In genomic region chr8:95331156-95331719, GRCm38 (mm10) we compare ENCODE assay signal across 8 mouse cellular contexts. TPM values are rescaled to one million over a fixed set of nuclear protein-coding genes. Genes with fewer than 3 reads are reported as not detected.
DNase-seq lines count a peak whose midpoint lies in the region; ATAC-seq and TF ChIP-seq lines count a peak whose summit lies in the region.

No protein-coding gene starts in this region.

- H3K4me1 ChIP-seq in embryonic facial prominence, embryonic 12.5 days, result peaks cover 13% of the 10 kb centered on the region
- H3K4me1 ChIP-seq in hindbrain, embryonic 16.5 days (ENCODE audit: control insufficient read depth, insufficient read depth, low read depth, low read length), result peaks cover 22% of the 10 kb centered on the region
- peaks cover 15% of the 10 kb centered on the region; the same call in 1 of the 2 replicates for H3K4me1 ChIP-seq in lung, postnatal 0 days (ENCODE audit: insufficient read depth, low read depth, low read length)
- peaks cover 24% of the 10 kb centered on the region for H3K4me1 ChIP-seq in stomach, embryonic 15.5 days

- no peak for TF ChIP-seq EP300 in lung, postnatal 0 days (IDR thresholded peaks at IDR 0.05)

- H3K9me3 ChIP-seq in embryonic facial prominence, embryonic 12.5 days, result no peaks in the 10 kb centered on the region
- H3K9me3 ChIP-seq in hindbrain, embryonic 16.5 days (ENCODE audit: control insufficient read depth, low read length), result no peaks in the 10 kb centered on the region
- H3K9me3 ChIP-seq in lung, postnatal 0 days (ENCODE audit: low read length), result no peaks in the 10 kb centered on the region
- H3K9me3 ChIP-seq in stomach, embryonic 15.5 days, result no peaks in the 10 kb centered on the region

- H3K9ac ChIP-seq in embryonic facial prominence, embryonic 12.5 days, result peak overlapping the region; percentile 92
- H3K9ac ChIP-seq in hindbrain, embryonic 16.5 days (ENCODE audit: low read depth, low read length), result peak overlapping the region; percentile 94
- peak overlapping the region; percentile 86 for H3K9ac ChIP-seq in lung, postnatal 0 days (replicated peaks; ENCODE audit: low read depth)
- H3K9ac ChIP-seq in stomach, embryonic 15.5 days, result peak overlapping the region; percentile 94

- peak overlapping the region; percentile 91 for H3K4me3 ChIP-seq in embryonic facial prominence, embryonic 12.5 days
- peak overlapping the region; percentile 79 for H3K4me3 ChIP-seq in hindbrain, embryonic 16.5 days (ENCODE audit: low read length)
- H3K4me3 ChIP-seq in lung, postnatal 0 days (ENCODE audit: low read depth, low read length), result peak overlapping the region; percentile 84
- peak overlapping the region; percentile 74 for H3K4me3 ChIP-seq in stomach, embryonic 15.5 days (replicated peaks)

- ATAC-seq in embryonic facial prominence, embryonic 12.5 days (ENCODE audit: insufficient number of reproducible peaks, insufficient read depth, low FRiP score, low TSS enrichment), result peak; percentile 53
- ATAC-seq in hindbrain, embryonic 16.5 days, result peak; percentile 46
- peak; percentile 39 for ATAC-seq in lung, postnatal 0 days
- ATAC-seq in stomach, embryonic 15.5 days (ENCODE audit: insufficient read depth, low FRiP score, low read depth), result peak; percentile 42

- peaks cover 41% of the 10 kb centered on the region for H3K36me3 ChIP-seq in embryonic facial prominence, embryonic 12.5 days
- peaks cover 32% of the 10 kb centered on the region for H3K36me3 ChIP-seq in hindbrain, embryonic 16.5 days (ENCODE audit: control insufficient read depth, insufficient read depth, low read length)
- H3K36me3 ChIP-seq in lung, postnatal 0 days (ENCODE audit: insufficient read depth, low read length), result peaks cover 16% of the 10 kb centered on the region
- peaks cover 33% of the 10 kb centered on the region for H3K36me3 ChIP-seq in stomach, embryonic 15.5 days

- H3K27ac ChIP-seq in embryonic facial prominence, embryonic 12.5 days, result peak overlapping the region; percentile 97
- peak overlapping the region; percentile 98 for H3K27ac ChIP-seq in hindbrain, embryonic 16.5 days (ENCODE audit: low read depth, low read length)
- peak overlapping the region; percentile 96 for H3K27ac ChIP-seq in lung, postnatal 0 days (ENCODE audit: low read length)
- peak overlapping the region; percentile 99 for H3K27ac ChIP-seq in stomach, embryonic 15.5 days

- peak overlapping the region; percentile 81 for H3K4me2 ChIP-seq in embryonic facial prominence, embryonic 12.5 days (replicated peaks)
- peak overlapping the region; percentile 86 for H3K4me2 ChIP-seq in hindbrain, embryonic 16.5 days (ENCODE audit: low read length)
- peak overlapping the region; percentile 85 for H3K4me2 ChIP-seq in lung, postnatal 0 days (replicated peaks; ENCODE audit: low read depth, low read length)
- peak overlapping the region; percentile 80 for H3K4me2 ChIP-seq in stomach, embryonic 15.5 days

- TF ChIP-seq CTCF in lung, postnatal 0 days (IDR thresholded peaks at IDR 0.05), result peak; percentile 35

- no peaks in the 10 kb centered on the region for H3K27me3 ChIP-seq in embryonic facial prominence, embryonic 12.5 days
- H3K27me3 ChIP-seq in hindbrain, embryonic 16.5 days (replicated peaks; ENCODE audit: control insufficient read depth, insufficient read depth, low read length), result no peaks in the 10 kb centered on the region
- no peaks in the 10 kb centered on the region for H3K27me3 ChIP-seq in lung, postnatal 0 days (replicated peaks; ENCODE audit: insufficient read depth, low read length)
- H3K27me3 ChIP-seq in stomach, embryonic 15.5 days (replicated peaks), result no peaks in the 10 kb centered on the region

- DNase-seq in embryo, embryonic 10 days (ENCODE audit: low spot score), result peak; percentile 76
- DNase-seq in embryo, embryonic 9.5 days (ENCODE audit: extremely low spot score), result no peak
- peak; percentile 92 for DNase-seq in A20 (ENCODE audit: low read depth, low spot score)
- DNase-seq in lung, postnatal 0 days (ENCODE audit: low spot score), result peak; percentile 81
- no peak for DNase-seq in layer of hippocampus, adult 11-12 months (ENCODE audit: low spot score)

- WGBS in embryonic facial prominence, embryonic 12.5 days, result under 1% methylated on average over 38 of the region's 38 CpGs
- under 1% methylated on average over 37 of the region's 38 CpGs for WGBS in hindbrain, embryonic 16.5 days
- WGBS in lung, postnatal 0 days, result under 1% methylated on average over 36 of the region's 38 CpGs
- WGBS in stomach, embryonic 15.5 days, result under 1% methylated on average over 38 of the region's 38 CpGs

RNA-seq across cellular contexts. Expression of gene Zfp319, which starts 0.5 kb away (rescaled TPM):
- 14.2 and 14.4 TPM in 2 replicates for polyA plus RNA-seq in embryonic facial prominence, embryonic 12.5 days (2016; fragmentation: Nextera tagmentation; extraction: Ambion mirVana)
- 12.1 and 15.8 TPM in 2 replicates for polyA plus RNA-seq in hindbrain, embryonic 16.5 days (2015; fragmentation: Nextera tagmentation; extraction: Ambion mirVana)
- polyA plus RNA-seq in lung, postnatal 0 days (2015; fragmentation: Nextera tagmentation; extraction: Ambion mirVana), result 5.9 and 6.0 TPM in 2 replicates
- 6.2 and 7.2 TPM in 2 replicates for polyA plus RNA-seq in stomach, embryonic 15.5 days (2015; fragmentation: Nextera tagmentation; extraction: Ambion mirVana)

RNA-seq across cellular contexts. Expression of gene Usb1, which starts 0.8 kb away (rescaled TPM):
- 44.8 and 48.2 TPM in 2 replicates for polyA plus RNA-seq in embryonic facial prominence, embryonic 12.5 days (2016; fragmentation: Nextera tagmentation; extraction: Ambion mirVana)
- polyA plus RNA-seq in hindbrain, embryonic 16.5 days (2015; fragmentation: Nextera tagmentation; extraction: Ambion mirVana), result 35.7 and 39.8 TPM in 2 replicates
- 33.8 and 39.2 TPM in 2 replicates for polyA plus RNA-seq in lung, postnatal 0 days (2015; fragmentation: Nextera tagmentation; extraction: Ambion mirVana)
- 36.1 and 38.5 TPM in 2 replicates for polyA plus RNA-seq in stomach, embryonic 15.5 days (2015; fragmentation: Nextera tagmentation; extraction: Ambion mirVana)

RNA-seq across cellular contexts. Expression of gene Mmp15, which starts 20.8 kb away (rescaled TPM):
- polyA plus RNA-seq in embryonic facial prominence, embryonic 12.5 days (2016; fragmentation: Nextera tagmentation; extraction: Ambion mirVana), result 17.6 and 17.9 TPM in 2 replicates
- 15.7 and 18.4 TPM in 2 replicates for polyA plus RNA-seq in hindbrain, embryonic 16.5 days (2015; fragmentation: Nextera tagmentation; extraction: Ambion mirVana)
- 25.8 and 26.0 TPM in 2 replicates for polyA plus RNA-seq in lung, postnatal 0 days (2015; fragmentation: Nextera tagmentation; extraction: Ambion mirVana)
- polyA plus RNA-seq in stomach, embryonic 15.5 days (2015; fragmentation: Nextera tagmentation; extraction: Ambion mirVana), result 17.0 and 20.0 TPM in 2 replicates

RNA-seq across cellular contexts. Expression of gene Tepp, which starts 20.9 kb away (rescaled TPM):
- 0.99 TPM in 1 of 2 replicates, not detected in the other for polyA plus RNA-seq in embryonic facial prominence, embryonic 12.5 days (2016; fragmentation: Nextera tagmentation; extraction: Ambion mirVana)
- 3.5 and 6.6 TPM in 2 replicates for polyA plus RNA-seq in hindbrain, embryonic 16.5 days (2015; fragmentation: Nextera tagmentation; extraction: Ambion mirVana)
- polyA plus RNA-seq in lung, postnatal 0 days (2015; fragmentation: Nextera tagmentation; extraction: Ambion mirVana), result 1.3 and 2.1 TPM in 2 replicates
- polyA plus RNA-seq in stomach, embryonic 15.5 days (2015; fragmentation: Nextera tagmentation; extraction: Ambion mirVana), result 0.23 and 0.48 TPM in 2 replicates

RNA-seq across cellular contexts. Expression of gene Cngb1, which starts 24.9 kb away (rescaled TPM):
- 0.13 and 0.17 TPM in 2 replicates for polyA plus RNA-seq in embryonic facial prominence, embryonic 12.5 days (2016; fragmentation: Nextera tagmentation; extraction: Ambion mirVana)
- 0.25 and 0.69 TPM in 2 replicates for polyA plus RNA-seq in hindbrain, embryonic 16.5 days (2015; fragmentation: Nextera tagmentation; extraction: Ambion mirVana)
- polyA plus RNA-seq in lung, postnatal 0 days (2015; fragmentation: Nextera tagmentation; extraction: Ambion mirVana), result 3.3 and 4.0 TPM in 2 replicates
- polyA plus RNA-seq in stomach, embryonic 15.5 days (2015; fragmentation: Nextera tagmentation; extraction: Ambion mirVana), result 0.59 and 1.1 TPM in 2 replicates

Comparison
In these comparisons a context has a peak if more than half of its experiments do, and no peak if none do; other contexts are left out.
1. DNase-seq: peak in embryo, embryonic 10 days (single experiment), A20 (single experiment) and lung, postnatal 0 days (single experiment); none in embryo, embryonic 9.5 days (single experiment) and layer of hippocampus, adult 11-12 months (single experiment).
2. Peak in every context shown above with its lines, with median percentiles within 50 percentile points of each other: ATAC-seq, H3K27ac ChIP-seq, H3K4me2 ChIP-seq, H3K4me3 ChIP-seq and H3K9ac ChIP-seq.